Mouse (Mus musculus): Measurements from ENCODE around the gene Gosr1.

DNA sequence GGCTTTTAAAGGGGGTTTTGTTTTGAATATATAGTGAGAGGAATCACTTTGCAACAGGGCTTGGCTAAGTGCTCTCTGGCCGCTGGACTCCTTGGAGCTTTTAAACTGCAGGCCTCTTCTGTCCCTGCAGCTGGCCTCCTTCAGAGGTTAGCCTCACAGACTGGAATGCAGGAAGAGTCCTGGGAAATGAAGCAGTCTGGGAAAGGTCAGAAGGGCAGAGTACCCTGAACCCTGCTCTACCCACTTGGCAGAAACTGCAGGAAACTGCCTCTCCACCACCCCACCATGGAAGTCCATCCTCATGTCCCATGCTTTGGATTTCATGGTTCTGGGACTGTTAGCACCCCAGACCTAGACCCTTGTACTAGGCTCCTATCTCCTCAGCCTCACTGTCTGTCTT, 54.5 kb downstream of the Gosr1 start:
- no peak for TF ChIP-seq CTCF (IDR thresholded peaks at IDR 0.05; ENCODE audit: borderline replicate concordance, control insufficient read depth, extremely low read depth, insufficient read depth, low read length, poor library complexity)
- no peak for TF ChIP-seq POLR2A (IDR thresholded peaks at IDR 0.05; ENCODE audit: control insufficient read depth, extremely low read depth, insufficient read depth, low read length, poor library complexity)

Measured in thymus, adult 2 months (tissue).